Mouse (Mus musculus) ES-Bruce4 (cell line): ENCODE measurements around the gene Ank3. TPM values are rescaled to one million over a fixed set of nuclear protein-coding genes. Genes with fewer than 3 reads are reported as not detected.

Experiments
- H3K27ac ChIP-seq: 2 replicates; pipeline ENCODE4 v1.5.1; 2012; ENCODE audit warnings: low read length, inconsistent platforms; ENCODE audit not compliant: insufficient read depth
- H3K27me3 ChIP-seq: 2 replicates; pipeline ENCODE4 v1.6.1; 2012; ENCODE audit warnings: mild to moderate bottlenecking, low read length, inconsistent platforms; ENCODE audit not compliant: control insufficient read depth, poor library complexity, insufficient read depth, severe bottlenecking
- H3K36me3 ChIP-seq: 2 replicates; pipeline ENCODE4 v1.6.1; 2012; ENCODE audit warnings: inconsistent platforms, mild to moderate bottlenecking, low read length, moderate library complexity; ENCODE audit not compliant: control insufficient read depth, poor library complexity, insufficient read depth, severe bottlenecking
- H3K4me1 ChIP-seq: one replicate; pipeline ENCODE4 v1.8.1; 2011; ENCODE audit warnings: low read length; ENCODE audit not compliant: control insufficient read depth, insufficient read depth
- H3K4me3 ChIP-seq: 2 replicates; pipeline ENCODE4 v1.5.1; 2011; ENCODE audit warnings: low read depth, mild to moderate bottlenecking, low read length
- H3K9ac ChIP-seq: 2 replicates; pipeline ENCODE4 v1.6.1; 2012; ENCODE audit warnings: low read depth, mild to moderate bottlenecking, inconsistent platforms; ENCODE audit not compliant: poor library complexity, severe bottlenecking
- H3K9me3 ChIP-seq: replicated peaks from 2 replicates; pipeline ENCODE4 v1.6.1; 2012; ENCODE audit warnings: mild to moderate bottlenecking, low read length, inconsistent platforms; ENCODE audit not compliant: control insufficient read depth, poor library complexity, insufficient read depth, severe bottlenecking
- CTCF ChIP-seq: IDR thresholded peaks from one replicate; pipeline ENCODE4 v1.8.1; 2011; ENCODE audit warnings: low read depth, low read length
- EP300 ChIP-seq: IDR thresholded peaks from 2 replicates; pipeline ENCODE4 v1.6.1; 2011; ENCODE audit warnings: low read depth, low read length; ENCODE audit not compliant: insufficient read depth
- POLR2A ChIP-seq: IDR thresholded peaks from one replicate; pipeline ENCODE4 v1.8.1; 2011; ENCODE audit warnings: low read length; ENCODE audit not compliant: insufficient read depth
- polyA plus RNA-seq: library from polyadenylated mRNA; stranded (reverse); fragments of >200 nt; gene quantifications from 2 replicates; pipeline ENCODE4 v1.2.4, GENCODE M21; 2011; ENCODE audit warnings: low read depth; ENCODE audit not compliant: missing spikeins, insufficient read depth, insufficient read length

Gene Ank3
- polyA plus RNA-seq, 1 experiment, result 61.0 TPM

GRCm38 (mm10) chr10:69706851-69707788, 308.5 kb downstream of the Ank3 start:
- H3K4me1 ChIP-seq, result no peaks in the 10 kb centered on the region
- no peak for TF ChIP-seq CTCF
- no peak for TF ChIP-seq EP300
- TF ChIP-seq POLR2A, result no peak
- H3K27ac ChIP-seq, result no peak overlapping the region
- H3K9ac ChIP-seq, result no peak overlapping the region
- H3K4me3 ChIP-seq, result no peak overlapping the region
- no peaks in the 10 kb centered on the region for H3K36me3 ChIP-seq
- H3K9me3 ChIP-seq, result no peaks in the 10 kb centered on the region
- H3K27me3 ChIP-seq, result no peaks in the 10 kb centered on the region

DNA sequence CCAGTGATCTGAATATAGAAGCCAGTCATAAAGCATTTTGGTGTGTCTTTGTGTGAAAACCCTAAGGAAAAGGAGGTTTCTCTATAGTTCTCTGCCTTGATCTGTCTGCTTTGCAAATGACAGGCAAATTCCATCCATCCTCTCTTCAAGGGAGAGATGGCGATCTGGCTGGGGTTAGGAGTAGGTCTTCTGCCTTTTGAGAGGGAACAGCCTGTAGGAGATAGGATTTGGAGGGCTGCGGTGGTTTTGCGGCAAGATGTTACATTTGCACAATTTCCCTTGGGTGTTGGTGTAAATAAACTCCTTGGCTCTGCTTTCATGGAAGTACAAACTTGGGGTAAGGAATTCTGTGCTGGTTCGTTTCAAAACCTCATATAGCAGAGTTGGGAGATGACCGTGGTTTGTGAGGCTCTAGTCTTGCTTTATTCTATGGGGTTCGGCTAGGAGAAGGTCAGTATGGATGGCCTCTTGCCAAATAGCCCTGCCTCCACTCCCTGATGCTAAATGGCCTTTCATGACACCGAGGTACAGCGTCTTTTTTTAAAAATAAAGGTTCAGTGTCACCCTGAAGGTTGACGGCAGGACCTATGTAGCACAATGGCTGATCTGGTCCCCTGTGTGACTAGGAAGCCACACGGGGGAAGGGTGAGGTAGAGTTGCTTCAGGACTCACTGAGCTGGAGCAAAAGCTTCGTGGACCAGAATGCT, 309.4 kb downstream of the Ank3 start:
- TF ChIP-seq EP300, result no peak
- no peak for TF ChIP-seq POLR2A
- no peak for TF ChIP-seq CTCF
- H3K4me1 ChIP-seq, result no peaks in the 10 kb centered on the region
- no peaks in the 10 kb centered on the region for H3K9me3 ChIP-seq
- H3K27ac ChIP-seq, result no peak overlapping the region
- no peaks in the 10 kb centered on the region for H3K27me3 ChIP-seq
- H3K36me3 ChIP-seq, result no peaks in the 10 kb centered on the region
- H3K9ac ChIP-seq, result no peak overlapping the region
- H3K4me3 ChIP-seq, result no peak overlapping the region

DNA sequence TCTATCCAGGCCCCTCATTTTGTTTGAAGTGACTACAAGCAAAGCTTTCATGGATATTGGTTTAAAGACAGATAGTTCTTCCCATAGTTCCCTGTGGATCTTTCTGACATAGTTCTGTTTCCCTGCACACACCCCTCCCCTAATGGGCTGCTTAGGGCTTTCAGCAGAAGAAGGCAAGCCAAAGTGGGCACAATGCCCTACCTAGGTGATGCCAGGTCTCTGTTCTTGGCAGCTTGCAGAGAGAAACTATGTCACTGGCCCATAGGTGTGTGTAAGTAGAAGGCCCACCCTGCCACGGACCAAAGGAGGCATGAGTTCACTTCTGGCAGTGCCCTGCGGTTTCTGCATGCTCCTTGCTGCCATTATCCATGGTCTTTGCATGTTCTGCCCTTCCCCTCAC, 311.1 kb downstream of the Ank3 start:
- H3K9me3 ChIP-seq, result no peaks in the 10 kb centered on the region
- H3K4me1 ChIP-seq, result no peaks in the 10 kb centered on the region
- no peaks in the 10 kb centered on the region for H3K36me3 ChIP-seq
- no peaks in the 10 kb centered on the region for H3K27me3 ChIP-seq
- no peak overlapping the region for H3K4me3 ChIP-seq
- TF ChIP-seq POLR2A (no peak), EP300 (no peak), CTCF (no peak)
- H3K27ac ChIP-seq, result no peak overlapping the region
- H3K9ac ChIP-seq, result no peak overlapping the region

- H3K27me3 ChIP-seq, result no peaks in the 10 kb centered on the region
Measured at GRCm38 (mm10) chr10:69710802-69711201, 312.2 kb downstream of the Ank3 start.

DNA sequence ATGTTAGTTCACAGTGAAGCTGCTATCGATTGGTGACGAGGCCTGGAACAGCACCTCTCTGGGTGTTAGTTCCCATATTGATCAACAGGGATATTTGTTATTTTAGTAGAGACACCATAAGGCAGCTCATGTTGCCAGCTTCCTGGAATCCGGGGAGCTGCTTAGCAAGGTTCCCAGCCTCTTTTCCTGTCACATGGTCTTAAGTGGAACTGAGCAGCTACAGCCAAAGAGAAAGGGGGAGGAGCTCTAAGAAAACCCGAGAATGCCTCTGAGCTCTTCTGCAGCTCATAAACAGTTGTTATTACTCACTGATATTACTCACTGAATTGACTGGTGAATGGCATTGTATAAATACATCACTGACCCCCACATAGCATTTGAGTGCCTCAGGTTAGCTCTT, 318.3 kb downstream of the Ank3 start:
- Histone ChIP-seq H3K9ac (no peak overlapping the region), H3K36me3 (no peaks in the 10 kb centered on the region), H3K4me1 (no peaks in the 10 kb centered on the region), H3K27me3 (no peaks in the 10 kb centered on the region), H3K27ac (no peak overlapping the region), H3K9me3 (no peaks in the 10 kb centered on the region), H3K4me3 (no peak overlapping the region)
- no peak for TF ChIP-seq CTCF
- no peak for TF ChIP-seq EP300
- no peak for TF ChIP-seq POLR2A

More at GRCm38 (mm10) chr10:69710802-69711201, 312.2 kb downstream of the Ank3 start:
- Histone ChIP-seq H3K36me3 (no peaks in the 10 kb centered on the region), H3K4me3 (no peak overlapping the region), H3K9ac (no peak overlapping the region), H3K9me3 (no peaks in the 10 kb centered on the region), H3K4me1 (no peaks in the 10 kb centered on the region), H3K27ac (no peak overlapping the region)
- TF ChIP-seq CTCF (no peak), EP300 (no peak), POLR2A (no peak)
